Mouse (Mus musculus) thymus, postnatal 25 days (tissue): ENCODE results near the gene Laptm4a.

ENCODE experiments used
- DNase-seq: peaks from one replicate; pipeline ENCODE4 v3.0.0; 2022

Laptm4a gene

DNA sequence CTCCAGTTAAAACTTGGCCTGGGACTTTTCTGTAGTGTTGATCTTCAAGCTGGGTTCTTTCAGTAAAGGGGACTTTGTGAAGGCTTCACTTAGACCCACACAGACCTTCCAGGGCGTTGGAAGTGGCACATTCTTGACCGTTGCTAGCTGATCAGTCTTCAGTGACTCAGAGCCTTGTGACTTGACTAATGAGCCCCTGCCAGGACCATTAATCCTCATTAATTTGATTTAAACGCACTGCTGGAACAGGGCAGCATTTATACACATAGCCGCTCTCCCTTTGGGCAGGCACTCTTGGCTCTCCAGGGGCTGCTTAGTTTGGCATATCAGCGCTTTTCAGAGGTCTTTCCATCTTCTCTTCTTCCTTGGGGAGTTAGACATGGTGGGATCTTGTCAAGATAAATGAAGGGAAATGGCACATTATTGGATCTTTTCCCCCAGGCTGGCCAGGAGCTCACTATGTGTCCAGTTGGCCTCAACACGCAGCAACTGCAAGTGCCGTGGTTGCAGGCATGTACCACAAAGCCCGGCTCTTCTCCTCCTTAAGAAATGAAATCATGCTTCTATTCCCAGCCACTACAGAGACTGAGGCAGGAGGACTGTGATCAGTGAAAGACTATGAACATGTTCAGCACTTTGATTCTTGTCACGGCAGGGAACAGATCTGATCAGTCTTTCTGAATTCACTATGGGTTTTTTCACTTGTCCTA lies 40.3 kb downstream of the Laptm4a start:
- no peak for DNase-seq

- DNase-seq, result no peak
Measured at GRCm38 (mm10) chr12:8969828-8970227, 48.4 kb downstream of the Laptm4a start.

- DNase-seq, result peak; percentile 91
Measured at GRCm38 (mm10) chr12:8973820-8974465, 52.5 kb downstream of the Laptm4a start, which contains the start of gene Wdr35. Wdr35 (plus strand) TSS chr12:8973892.

DNA sequence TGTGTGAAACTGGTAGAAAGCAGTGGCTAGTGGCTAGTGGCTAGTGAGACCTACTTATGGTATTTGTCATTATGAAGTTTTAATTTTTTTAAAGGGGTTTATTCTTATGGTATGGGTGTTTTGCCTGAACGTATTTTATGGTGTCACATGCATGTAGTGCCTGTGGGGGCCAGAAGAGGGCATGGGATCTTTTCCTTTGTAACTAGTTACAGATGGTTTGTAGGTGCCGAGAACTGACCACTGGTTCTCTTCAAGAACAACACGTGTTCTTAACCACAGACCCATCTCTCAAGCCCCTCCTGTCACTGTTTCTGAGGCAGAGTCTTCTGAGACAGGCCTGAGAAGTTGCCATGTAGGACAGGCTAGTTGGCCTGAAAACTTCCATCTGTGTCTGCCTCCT lies 53.6 kb downstream of the Laptm4a start:
- no peak for DNase-seq
